Mouse (Mus musculus): ENCODE data around the gene Gm10306.

- TF ChIP-seq GATA1 (IDR thresholded peaks at IDR 0.05; ENCODE audit: low read length) (no peak), TAL1 (IDR thresholded peaks at IDR 0.05; ENCODE audit: low read length) (no peak)
Observed at GRCm38 (mm10) chr4:94517631-94518030, 38.7 kb upstream of the Gm10306 start.

Data from erythroblast, embryonic 14.5 days (primary cell).